Mouse (Mus musculus): ENCODE measurements around the gene Tgds. TPM values are rescaled to one million over a fixed set of nuclear protein-coding genes. Genes with fewer than 3 reads are reported as not detected.

Tgds gene
- total and polyA plus RNA-seq, 3 experiments: 6.5 to 29.9 (median 12.2) TPM

GRCm38 (mm10) chr14:118098265-118098664 is 34.3 kb downstream of the Tgds start:
- peaks cover 5% of the 10 kb centered on the region; the same call in 1 of the 2 replicates for H3K4me1 ChIP-seq (ENCODE audit: insufficient read depth, low read depth, low read length)
- DNase-seq (ENCODE audit: low spot score): no peak
- peaks cover 10% of the 10 kb centered on the region; the same call in 1 of the 2 replicates for H3K27me3 ChIP-seq (ENCODE audit: insufficient read depth, low read length)
- peak; percentile 70 for ATAC-seq (ENCODE audit: extremely low read depth, insufficient number of reproducible peaks, low FRiP score, poor library complexity, severe bottlenecking)
- H3K9me3 ChIP-seq (replicated peaks): no peaks in the 10 kb centered on the region
- TF ChIP-seq TAL1 (conservative IDR thresholded peaks at IDR 0.05; ENCODE audit: low read depth, low read length) (no peak), GATA1 (IDR thresholded peaks at IDR 0.05; ENCODE audit: borderline replicate concordance, low read length) (no peak), GATA2 (IDR thresholded peaks at IDR 0.05; ENCODE audit: borderline replicate concordance, low read depth, low read length) (no peak), POLR2AphosphoS5 (IDR thresholded peaks at IDR 0.05; ENCODE audit: insufficient replicate concordance, low read depth, low read length) (no peak), CTCF (IDR thresholded peaks at IDR 0.05; ENCODE audit: low read depth, low read length) (no peak)
- no peak overlapping the region for H3K4me3 ChIP-seq (ENCODE audit: low read depth, low read length)
- no peaks in the 10 kb centered on the region for H3K36me3 ChIP-seq (replicated peaks)

- H3K27me3 ChIP-seq (ENCODE audit: insufficient read depth, low read length): peaks cover 7% of the 10 kb centered on the region
- DNase-seq (ENCODE audit: low spot score) (peak; percentile 17), ATAC-seq (ENCODE audit: extremely low read depth, insufficient number of reproducible peaks, low FRiP score, poor library complexity, severe bottlenecking) (no peak)
- no peaks in the 10 kb centered on the region for H3K36me3 ChIP-seq (replicated peaks)
- peak overlapping the region; percentile 72 for H3K4me3 ChIP-seq (ENCODE audit: low read depth, low read length)
- peaks cover 16% of the 10 kb centered on the region for H3K4me1 ChIP-seq (ENCODE audit: insufficient read depth, low read depth, low read length)
- H3K9me3 ChIP-seq (replicated peaks): no peaks in the 10 kb centered on the region
- TF ChIP-seq POLR2AphosphoS5 (IDR thresholded peaks at IDR 0.05; ENCODE audit: insufficient replicate concordance, low read depth, low read length) (no peak), GATA2 (IDR thresholded peaks at IDR 0.05; ENCODE audit: borderline replicate concordance, low read depth, low read length) (no peak), TAL1 (conservative IDR thresholded peaks at IDR 0.05; ENCODE audit: low read depth, low read length) (no peak), GATA1 (IDR thresholded peaks at IDR 0.05; ENCODE audit: borderline replicate concordance, low read length) (no peak), CTCF (IDR thresholded peaks at IDR 0.05; ENCODE audit: low read depth, low read length) (no peak)
Observed at GRCm38 (mm10) chr14:118089806-118090392, 42.7 kb downstream of the Tgds start.

DNA sequence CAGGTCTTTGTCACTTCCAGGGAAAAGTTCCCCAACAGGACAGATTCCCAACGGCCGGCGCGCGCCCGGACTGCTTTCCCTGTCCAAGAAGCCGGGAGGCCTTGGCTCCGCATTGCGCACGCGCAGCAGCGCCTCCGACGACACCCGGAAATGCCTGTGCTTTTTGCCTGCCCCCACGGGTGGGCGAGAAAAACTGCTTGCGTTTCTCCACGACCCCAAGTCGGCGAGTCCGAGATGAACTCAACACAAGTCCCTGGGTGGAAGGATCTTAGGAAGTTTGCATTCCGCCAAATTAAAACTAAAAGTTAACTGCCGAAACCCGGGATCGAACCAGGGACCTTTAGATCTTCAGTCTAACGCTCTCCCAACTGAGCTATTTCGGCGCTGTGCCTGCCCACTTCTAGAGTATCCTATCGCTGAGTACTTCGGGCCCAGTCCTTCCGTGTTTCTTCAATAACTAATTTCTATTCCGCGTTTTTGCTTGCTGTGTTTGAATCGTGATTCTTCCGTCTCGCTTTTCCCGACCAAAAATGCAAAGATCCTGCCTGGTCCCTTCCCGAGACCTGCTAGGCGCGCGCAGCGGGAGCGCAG is 43.2 kb downstream of the Tgds start:
- no peak for TF ChIP-seq POLR2AphosphoS5 (IDR thresholded peaks at IDR 0.05; ENCODE audit: insufficient replicate concordance, low read depth, low read length)
- TF ChIP-seq GATA2 (IDR thresholded peaks at IDR 0.05; ENCODE audit: borderline replicate concordance, low read depth, low read length): no peak
- TF ChIP-seq TAL1 (conservative IDR thresholded peaks at IDR 0.05; ENCODE audit: low read depth, low read length): no peak
- no peak for TF ChIP-seq GATA1 (IDR thresholded peaks at IDR 0.05; ENCODE audit: borderline replicate concordance, low read length)
- no peak for TF ChIP-seq CTCF (IDR thresholded peaks at IDR 0.05; ENCODE audit: low read depth, low read length)
- peaks cover 16% of the 10 kb centered on the region for H3K4me1 ChIP-seq (ENCODE audit: insufficient read depth, low read depth, low read length)
- no peaks in the 10 kb centered on the region for H3K36me3 ChIP-seq (replicated peaks)
- H3K4me3 ChIP-seq (ENCODE audit: low read depth, low read length): peak overlapping the region; percentile 72
- DNase-seq (ENCODE audit: low spot score): peak; percentile 76
- H3K27me3 ChIP-seq (ENCODE audit: insufficient read depth, low read length): peaks cover 3% of the 10 kb centered on the region
- H3K9me3 ChIP-seq (replicated peaks): no peaks in the 10 kb centered on the region
- ATAC-seq (ENCODE audit: extremely low read depth, insufficient number of reproducible peaks, low FRiP score, poor library complexity, severe bottlenecking): peak; percentile 64; the same call in 1 of the 2 replicates

GRCm38 (mm10) chr14:118088437-118089207 is 43.9 kb downstream of the Tgds start:
- Histone ChIP-seq H3K27me3 (ENCODE audit: insufficient read depth, low read length) (peaks cover 5% of the 10 kb centered on the region), H3K4me1 (ENCODE audit: insufficient read depth, low read depth, low read length) (peaks cover 16% of the 10 kb centered on the region), H3K9me3 (replicated peaks) (no peaks in the 10 kb centered on the region), H3K36me3 (replicated peaks) (no peaks in the 10 kb centered on the region), H3K4me3 (ENCODE audit: low read depth, low read length) (peak overlapping the region; percentile 72)
- peak; percentile 55 for ATAC-seq (ENCODE audit: extremely low read depth, insufficient number of reproducible peaks, low FRiP score, poor library complexity, severe bottlenecking)
- DNase-seq (ENCODE audit: low spot score): peak; percentile 31
- TF ChIP-seq TAL1 (conservative IDR thresholded peaks at IDR 0.05; ENCODE audit: low read depth, low read length) (no peak), GATA2 (IDR thresholded peaks at IDR 0.05; ENCODE audit: borderline replicate concordance, low read depth, low read length) (no peak), CTCF (IDR thresholded peaks at IDR 0.05; ENCODE audit: low read depth, low read length) (no peak), GATA1 (IDR thresholded peaks at IDR 0.05; ENCODE audit: borderline replicate concordance, low read length) (no peak), POLR2AphosphoS5 (IDR thresholded peaks at IDR 0.05; ENCODE audit: insufficient replicate concordance, low read depth, low read length) (no peak)

DNA sequence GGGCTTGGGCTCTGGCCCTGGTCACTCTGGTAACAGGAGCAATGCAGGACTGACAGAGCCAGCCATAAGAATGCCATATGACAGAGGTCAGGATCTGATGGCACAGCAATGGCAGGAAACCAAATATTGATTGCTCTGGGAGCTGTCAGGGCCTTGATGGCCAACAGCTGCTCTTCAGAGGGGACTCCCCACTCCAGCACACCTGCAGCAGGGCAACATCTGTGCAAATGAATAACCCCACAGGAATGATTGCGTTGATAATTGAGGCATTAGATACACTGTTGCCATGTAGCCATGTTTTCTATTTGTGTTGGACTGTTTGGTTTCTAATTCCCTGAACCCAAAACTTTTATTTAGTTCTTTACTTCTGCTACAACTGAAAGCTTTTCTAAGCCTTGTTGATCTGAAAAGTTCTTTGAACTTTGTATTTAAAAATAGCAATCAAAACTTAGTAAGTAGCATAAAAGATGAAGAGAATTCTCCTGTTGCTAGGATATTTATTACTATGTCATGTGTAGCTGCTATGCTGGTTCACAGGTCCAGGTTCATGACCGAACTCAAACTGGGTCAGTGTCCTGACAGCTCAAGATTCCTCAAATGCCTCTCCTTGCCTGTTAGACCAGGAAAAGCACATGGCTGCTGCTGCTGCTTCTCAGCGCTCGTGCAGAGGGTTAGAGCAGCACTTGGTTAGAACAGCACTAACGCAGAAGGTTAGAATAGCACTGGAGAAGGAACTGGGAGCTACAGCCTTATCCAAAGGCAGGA is 46.1 kb downstream of the Tgds start:
- Histone ChIP-seq H3K4me3 (ENCODE audit: low read depth, low read length) (no peak overlapping the region), H3K27me3 (ENCODE audit: insufficient read depth, low read length) (peaks cover 5% of the 10 kb centered on the region), H3K4me1 (ENCODE audit: insufficient read depth, low read depth, low read length) (peaks cover 16% of the 10 kb centered on the region), H3K9me3 (replicated peaks) (no peaks in the 10 kb centered on the region), H3K36me3 (replicated peaks) (no peaks in the 10 kb centered on the region)
- ATAC-seq (ENCODE audit: extremely low read depth, insufficient number of reproducible peaks, low FRiP score, poor library complexity, severe bottlenecking) (no peak), DNase-seq (ENCODE audit: low spot score) (no peak)
- TF ChIP-seq CTCF (IDR thresholded peaks at IDR 0.05; ENCODE audit: low read depth, low read length) (no peak), GATA1 (IDR thresholded peaks at IDR 0.05; ENCODE audit: borderline replicate concordance, low read length) (no peak), POLR2AphosphoS5 (IDR thresholded peaks at IDR 0.05; ENCODE audit: insufficient replicate concordance, low read depth, low read length) (no peak), GATA2 (IDR thresholded peaks at IDR 0.05; ENCODE audit: borderline replicate concordance, low read depth, low read length) (no peak), TAL1 (conservative IDR thresholded peaks at IDR 0.05; ENCODE audit: low read depth, low read length) (no peak)
